26 mouse cellular contexts compared by ENCODE assay signal in genomic region chr5:144271118-144271517, GRCm38 (mm10). TPM values are rescaled to one million over a fixed set of nuclear protein-coding genes. Genes with fewer than 3 reads are reported as not detected.
DNase-seq lines count a peak whose midpoint lies in the region; ATAC-seq lines count a peak whose summit lies in the region.
"Had no signal": no experiment of that assay in that cellular context is flagged by ENCODE, and none has a peak within 500 bp of the region (broad histone marks: within the 10 kb centered on the region; RNA-seq: fewer than 3 reads in every experiment).

No protein-coding gene starts in this region.

- no peaks in the 10 kb centered on the region for H3K27me3 ChIP-seq in heart, embryonic 13.5 days (replicated peaks)
- no peaks in the 10 kb centered on the region for H3K27me3 ChIP-seq in midbrain, embryonic 11.5 days (ENCODE audit: control insufficient read depth, insufficient read depth, low read length)
- H3K27me3 ChIP-seq in midbrain, embryonic 10.5 days (ENCODE audit: low read depth, poor library complexity, severe bottlenecking): no peaks in the 10 kb centered on the region
- H3K27me3 ChIP-seq: CH12.LX; embryonic facial prominence, embryonic 12.5 days; embryonic facial prominence, embryonic 15.5 days; Patski had no signal

- peaks cover 31% of the 10 kb centered on the region for H3K36me3 ChIP-seq in heart, embryonic 13.5 days
- no peaks in the 10 kb centered on the region; the same call in 1 of the 2 replicates for H3K36me3 ChIP-seq in midbrain, embryonic 11.5 days (ENCODE audit: control insufficient read depth, insufficient read depth, low read length)
- H3K36me3 ChIP-seq in midbrain, embryonic 10.5 days: peaks cover 38% of the 10 kb centered on the region

- intact Hi-C loops in heart, postnatal 36 days (cut with DNase I): no loop called here

- H3K4me3 ChIP-seq in heart, embryonic 13.5 days: no peak overlapping the region
- no peak overlapping the region for H3K4me3 ChIP-seq in midbrain, embryonic 11.5 days (ENCODE audit: low read depth, low read length)
- no peak overlapping the region for H3K4me3 ChIP-seq in midbrain, embryonic 10.5 days
- H3K4me3 ChIP-seq: embryonic facial prominence, embryonic 12.5 days; embryonic facial prominence, embryonic 15.5 days had no signal

- no peak overlapping the region for H3K4me2 ChIP-seq in heart, embryonic 13.5 days
- H3K4me2 ChIP-seq in midbrain, embryonic 11.5 days: no peak overlapping the region
- H3K4me2 ChIP-seq: embryonic facial prominence, embryonic 12.5 days; embryonic facial prominence, embryonic 15.5 days; hindbrain, embryonic 14.5 days had no signal

- H3K4me1 ChIP-seq in heart, embryonic 13.5 days: peaks cover 66% of the 10 kb centered on the region
- no peaks in the 10 kb centered on the region for H3K4me1 ChIP-seq in midbrain, embryonic 11.5 days (ENCODE audit: control insufficient read depth, insufficient read depth, low read length)
- peaks cover 13% of the 10 kb centered on the region for H3K4me1 ChIP-seq in midbrain, embryonic 10.5 days
- H3K4me1 ChIP-seq: embryonic facial prominence, embryonic 12.5 days; embryonic facial prominence, embryonic 15.5 days had no signal

- H3K9ac ChIP-seq in heart, embryonic 13.5 days: no peak overlapping the region
- H3K9ac ChIP-seq in midbrain, embryonic 11.5 days (ENCODE audit: low read length): no peak overlapping the region
- H3K9ac ChIP-seq: embryonic facial prominence, embryonic 12.5 days; embryonic facial prominence, embryonic 15.5 days; hindbrain, embryonic 14.5 days had no signal

- no peaks in the 10 kb centered on the region for H3K9me3 ChIP-seq in heart, embryonic 13.5 days
- H3K9me3 ChIP-seq in midbrain, embryonic 11.5 days (ENCODE audit: control insufficient read depth, low read length): no peaks in the 10 kb centered on the region
- no peaks in the 10 kb centered on the region for H3K9me3 ChIP-seq in midbrain, embryonic 10.5 days (replicated peaks)
- H3K9me3 ChIP-seq: embryonic facial prominence, embryonic 12.5 days; embryonic facial prominence, embryonic 15.5 days; G1E had no signal

- peak; percentile 44 to 55 for DNase-seq in heart, adult 18-20 months
- DNase-seq in heart, adult 8-10 months (ENCODE audit: low spot score): no peak
- DNase-seq in heart, postnatal 36 days: no peak
- peak; percentile 39 for DNase-seq in midbrain, embryonic 11.5 days (ENCODE audit: low spot score, missing footprints)
- no peak for DNase-seq in midbrain, embryonic 10.5 days (ENCODE audit: low spot score)
- DNase-seq in heart, postnatal 4 days: peak; percentile 47
- DNase-seq: adrenal gland, postnatal 10 days; adrenal gland, postnatal 36 days; B cell, adult 2 months; cerebellum, adult 2 months; cerebellum, adult 9-11 months; cerebellum, postnatal 25 days; gastrocnemius, postnatal 25 days; kidney, adult 18-20 months; kidney, adult 9 months had no signal

- H3K27ac ChIP-seq in heart, embryonic 13.5 days (replicated peaks): peak overlapping the region; percentile 53
- no peak overlapping the region for H3K27ac ChIP-seq in midbrain, embryonic 11.5 days (ENCODE audit: low read depth, low read length)
- no peak overlapping the region for H3K27ac ChIP-seq in midbrain, embryonic 10.5 days (replicated peaks)
- H3K27ac ChIP-seq: embryonic facial prominence, embryonic 12.5 days; embryonic facial prominence, embryonic 15.5 days; hindbrain, embryonic 14.5 days; hindbrain, postnatal 0 days had no signal

- WGBS in heart, embryonic 13.5 days: 46% methylated on average over 3 of the region's 3 CpGs
- WGBS in midbrain, embryonic 11.5 days: 89% methylated on average over 3 of the region's 3 CpGs
- WGBS in midbrain, embryonic 10.5 days: 79% methylated on average over 3 of the region's 3 CpGs

- no peak for ATAC-seq in heart, embryonic 13.5 days (ENCODE audit: extremely low read depth, insufficient number of reproducible peaks, low FRiP score, low TSS enrichment)
- no peak for ATAC-seq in midbrain, embryonic 11.5 days (ENCODE audit: low FRiP score)
- ATAC-seq in megakaryocyte-erythroid progenitor cell, adult 5-6 weeks (replicated peaks; ENCODE audit: low FRiP score, low TSS enrichment, poor library complexity, severe bottlenecking): no peak
- ATAC-seq: forebrain, embryonic 14.5 days; hindbrain, postnatal 0 days; inflammation-experienced regulatory T-cells, adult 6 months; Patski had no signal

RNA-seq across cellular contexts. Expression of gene Bri3, which starts 26.9 kb away (rescaled TPM):
- total RNA-seq in heart, adult 18-20 months (2021): 100 to 1,000 TPM; 149 to 160 TPM
- 100 to 1,000 TPM; 148 to 170 (median 156) TPM for total RNA-seq in heart, adult 8-10 months (2022)
- 126 and 137 TPM in 2 replicates for polyA plus RNA-seq in heart, embryonic 13.5 days (2015; fragmentation: Nextera tagmentation; extraction: Ambion mirVana)
- 100 to 1,000 TPM; 129 to 137 TPM for total RNA-seq in heart, postnatal 36 days (2021)
- polyA plus RNA-seq in midbrain, embryonic 11.5 days (2014; fragmentation: Nextera tagmentation; extraction: Ambion mirVana): 123 and 130 TPM in 2 replicates
- polyA plus RNA-seq in midbrain, embryonic 10.5 days (2016; fragmentation: Nextera tagmentation; extraction: Ambion mirVana): 116 and 117 TPM in 2 replicates
- total RNA-seq in heart, postnatal 4 days (2021): 100 to 1,000 TPM; 180 to 221 TPM
- 29.3 and 44.6 TPM in 2 replicates for total RNA-seq in megakaryocyte-erythroid progenitor cell, adult 5-6 weeks (2014; fragmentation: Nextera tagmentation)
- total RNA-seq in megakaryocyte-erythroid progenitor cell, adult 5-6 weeks (2017): 11.2 and 17.9 TPM in 2 replicates

RNA-seq across cellular contexts. Expression of gene Tecpr1, which starts 47.7 kb away (rescaled TPM):
- total RNA-seq in heart, adult 18-20 months (2021): 10 to 100 TPM; 27.1 to 27.3 TPM
- 10 to 100 TPM; 25.2 to 33.4 (median 28.5) TPM for total RNA-seq in heart, adult 8-10 months (2022)
- 14.7 and 15.3 TPM in 2 replicates for polyA plus RNA-seq in heart, embryonic 13.5 days (2015; fragmentation: Nextera tagmentation; extraction: Ambion mirVana)
- 10 to 100 TPM; 27.0 to 31.8 TPM for total RNA-seq in heart, postnatal 36 days (2021)
- polyA plus RNA-seq in midbrain, embryonic 11.5 days (2014; fragmentation: Nextera tagmentation; extraction: Ambion mirVana): 13.1 TPM in 2 replicates
- 21.7 and 27.7 TPM in 2 replicates for polyA plus RNA-seq in midbrain, embryonic 10.5 days (2016; fragmentation: Nextera tagmentation; extraction: Ambion mirVana)
- total RNA-seq in heart, postnatal 4 days (2021): 10 to 100 TPM; 24.1 to 26.0 TPM
- 3.8 and 9.4 TPM in 2 replicates for total RNA-seq in megakaryocyte-erythroid progenitor cell, adult 5-6 weeks (2014; fragmentation: Nextera tagmentation)
- 1.7 and 5.1 TPM in 2 replicates for total RNA-seq in megakaryocyte-erythroid progenitor cell, adult 5-6 weeks (2017)

Comparison
In these comparisons a context has a peak if more than half of its experiments do, and no peak if none do; other contexts are left out.
1. DNase-seq: peak in heart, adult 18-20 months (2 of 2), midbrain, embryonic 11.5 days (single experiment) and heart, postnatal 4 days (single experiment); none in heart, adult 8-10 months (single experiment), heart, postnatal 36 days (0 of 2) and midbrain, embryonic 10.5 days (single experiment).